Mouse (Mus musculus) thymus, adult 2 months (tissue): Measurements from ENCODE around the gene Grin2c. TPM values are rescaled to one million over a fixed set of nuclear protein-coding genes. Genes with fewer than 3 reads are reported as not detected.

Source experiments
- DNase-seq: peaks from one replicate; pipeline ENCODE4 v3.0.0; 2021
- H3K27ac ChIP-seq: fragments of 200-500 bp; 2 replicates; pipeline ENCODE4 v1.5.1; 2012; ENCODE audit warnings: low read length, control low read depth; ENCODE audit not compliant: control insufficient read depth, insufficient read depth
- H3K27me3 ChIP-seq: fragments of 200-500 bp; 2 replicates; pipeline ENCODE4 v1.6.1; 2012; ENCODE audit warnings: mild to moderate bottlenecking, low read length, moderate library complexity, mixed read lengths; ENCODE audit not compliant: control insufficient read depth, insufficient read depth
- H3K36me3 ChIP-seq: fragments of 200-500 bp; 2 replicates; pipeline ENCODE4 v1.6.1; 2012; ENCODE audit warnings: mild to moderate bottlenecking, low read length, moderate library complexity; ENCODE audit not compliant: control insufficient read depth, insufficient read depth
- H3K4me1 ChIP-seq: fragments of 200-500 bp; replicated peaks from 2 replicates; pipeline ENCODE4 v1.6.1; 2012; ENCODE audit warnings: low read length; ENCODE audit not compliant: control insufficient read depth, insufficient read depth
- H3K4me3 ChIP-seq: fragments of 200-500 bp; 2 replicates; pipeline ENCODE4 v1.5.1; 2012; ENCODE audit warnings: mild to moderate bottlenecking, low read length, control low read depth, moderate library complexity; ENCODE audit not compliant: control insufficient read depth, insufficient read depth
- CTCF ChIP-seq: fragments of 200-500 bp; IDR thresholded peaks from 2 replicates; pipeline ENCODE4 v1.5.1; 2012; ENCODE audit warnings: mild to moderate bottlenecking, control low read depth, low read length, moderate library complexity, borderline replicate concordance; ENCODE audit not compliant: control insufficient read depth, poor library complexity, insufficient read depth; ENCODE audit errors: extremely low read depth
- POLR2A ChIP-seq: fragments of 200-500 bp; IDR thresholded peaks from 2 replicates; pipeline ENCODE4 v1.6.1; 2012; ENCODE audit warnings: mild to moderate bottlenecking, low read length, control low read depth, moderate library complexity; ENCODE audit not compliant: control insufficient read depth, poor library complexity, insufficient read depth; ENCODE audit errors: extremely low read depth
- WGBS: fragments of 180-500 bp; shearing (Covaris S2); methylation state at CpG from one replicate; pipeline ENCODE4 v1.1.7; 2018; 5-methylcytosine and 5-hydroxymethylcytosine counted together
- polyA plus RNA-seq: library from polyadenylated mRNA; depleted of rRNA; stranded (reverse); fragments of >200 nt; gene quantifications from 2 replicates; pipeline ENCODE4 v1.2.3, GENCODE M21; 2012

The Grin2c gene
- polyA plus RNA-seq, 1 experiment = 7.1 TPM

GRCm38 (mm10) chr11:115257775-115258510, 9.1 kb downstream of the Grin2c start:
- TF ChIP-seq POLR2A (no peak), CTCF (no peak)
- Histone ChIP-seq H3K27me3 (0 out of 2 replicates have a peak, but pooled peaks cover 5% of the 10 kb centered on the region), H3K27ac (no peak overlapping the region), H3K4me3 (no peak overlapping the region), H3K4me1 (peaks cover 4% of the 10 kb centered on the region; the same call in 1 of the 2 replicates), H3K36me3 (no peaks in the 10 kb centered on the region)
- DNase-seq = no peak
- WGBS = 23% methylated on average over 59 of the region's 59 CpGs

- Histone ChIP-seq H3K27me3 (peaks cover 21% of the 10 kb centered on the region; the same call in 1 of the 2 replicates), H3K4me3 (no peak overlapping the region), H3K4me1 (peaks cover 24% of the 10 kb centered on the region), H3K36me3 (no peaks in the 10 kb centered on the region), H3K27ac (no peak overlapping the region)
- no peak for DNase-seq
- 93% methylated on average over 3 of the region's 3 CpGs for WGBS
- no peak for TF ChIP-seq POLR2A
Observed at GRCm38 (mm10) chr11:115251258-115251657, 15.8 kb downstream of the Grin2c start.

GRCm38 (mm10) chr11:115250405-115251090, 16.5 kb downstream of the Grin2c start:
- 12% methylated on average over 36 of the region's 36 CpGs for WGBS
- peak overlapping the region; percentile 27 for H3K4me3 ChIP-seq
- no peak for TF ChIP-seq CTCF
- TF ChIP-seq POLR2A = no peak

GRCm38 (mm10) chr11:115249721-115250404, 17.2 kb downstream of the Grin2c start:
- Histone ChIP-seq H3K27ac (no peak overlapping the region), H3K4me1 (peaks cover 26% of the 10 kb centered on the region), H3K27me3 (peaks cover 21% of the 10 kb centered on the region; the same call in 1 of the 2 replicates), H3K36me3 (no peaks in the 10 kb centered on the region), H3K4me3 (peak overlapping the region; percentile 27)
- no peak for TF ChIP-seq CTCF
- 0 out of 2 replicates have a peak, but pooled peaks have one; percentile 13 for TF ChIP-seq POLR2A
- 3% methylated on average over 62 of the region's 63 CpGs for WGBS
- no peak for DNase-seq

More at GRCm38 (mm10) chr11:115250405-115251090, 16.5 kb downstream of the Grin2c start:
- no peak for DNase-seq
- peaks cover 21% of the 10 kb centered on the region; the same call in 1 of the 2 replicates for H3K27me3 ChIP-seq
- no peaks in the 10 kb centered on the region for H3K36me3 ChIP-seq
- no peak overlapping the region for H3K27ac ChIP-seq
- H3K4me1 ChIP-seq = peaks cover 26% of the 10 kb centered on the region

- Histone ChIP-seq H3K27ac (no peak overlapping the region), H3K27me3 (peaks cover 21% of the 10 kb centered on the region; the same call in 1 of the 2 replicates), H3K4me3 (no peak overlapping the region), H3K4me1 (peaks cover 32% of the 10 kb centered on the region), H3K36me3 (0 out of 2 replicates have a peak, but pooled peaks cover 3% of the 10 kb centered on the region)
- 60% methylated on average over 6 of the region's 6 CpGs for WGBS
- TF ChIP-seq CTCF (no peak), POLR2A (no peak)
- DNase-seq = no peak
Observed at GRCm38 (mm10) chr11:115247945-115248344, 19.1 kb downstream of the Grin2c start.

GRCm38 (mm10) chr11:115247240-115247639, 19.8 kb downstream of the Grin2c start:
- Histone ChIP-seq H3K27me3 (peaks cover 21% of the 10 kb centered on the region; the same call in 1 of the 2 replicates), H3K27ac (no peak overlapping the region), H3K36me3 (0 out of 2 replicates have a peak, but pooled peaks cover 3% of the 10 kb centered on the region), H3K4me1 (peaks cover 38% of the 10 kb centered on the region), H3K4me3 (no peak overlapping the region)
- 52% methylated on average over 3 of the region's 3 CpGs for WGBS
- no peak for DNase-seq
- no peak for TF ChIP-seq CTCF
- no peak for TF ChIP-seq POLR2A
